Mouse (Mus musculus) ES-E14 (cell line): ENCODE measurements at regions not wholly inside any gene's neighbourhood (a gene's known extent, or its start where the extent isn't known, plus 50 kb on each side); places are given as distances from the start of the nearest gene placed in this dataset.

ENCODE experiments used
- HCFC1 ChIP-seq: IDR thresholded peaks from 2 replicates; pipeline ENCODE4 v1.6.1; 2012; ENCODE audit warnings: low read length, inconsistent platforms, borderline replicate concordance; ENCODE audit not compliant: insufficient read depth
- ZC3H11A ChIP-seq: IDR thresholded peaks from 2 replicates; pipeline ENCODE4 v1.6.1; 2012; ENCODE audit warnings: low read depth, mild to moderate bottlenecking, inconsistent platforms, low read length, borderline replicate concordance
- ZNF384 ChIP-seq: IDR thresholded peaks from 2 replicates; pipeline ENCODE4 v1.6.1; 2012; ENCODE audit warnings: low read depth, low read length, inconsistent platforms

- no peak for TF ChIP-seq HCFC1
- no peak for TF ChIP-seq ZC3H11A
- no peak for TF ChIP-seq ZNF384
These were observed 791.2 kb upstream of the Lrrn3 start for GRCm38 (mm10) chr12:42277241-42278032.
